Mouse (Mus musculus) adrenal gland, postnatal 25 days (tissue): Measurements from ENCODE around the gene Htr1f. TPM values are rescaled to one million over a fixed set of nuclear protein-coding genes. Genes with fewer than 3 reads are reported as not detected.

ENCODE experiments used
- DNase-seq: peaks from one replicate; pipeline ENCODE4 v3.0.0; 2021; ENCODE audit warnings: mixed read lengths
- total RNA-seq: library from RNA; stranded (reverse); gene quantifications from 2 replicates; pipeline ENCODE4 v1.2.3, GENCODE M21; 2021

The Htr1f gene
- total RNA-seq, 1 experiment from 2014 or later: not detected

DNA sequence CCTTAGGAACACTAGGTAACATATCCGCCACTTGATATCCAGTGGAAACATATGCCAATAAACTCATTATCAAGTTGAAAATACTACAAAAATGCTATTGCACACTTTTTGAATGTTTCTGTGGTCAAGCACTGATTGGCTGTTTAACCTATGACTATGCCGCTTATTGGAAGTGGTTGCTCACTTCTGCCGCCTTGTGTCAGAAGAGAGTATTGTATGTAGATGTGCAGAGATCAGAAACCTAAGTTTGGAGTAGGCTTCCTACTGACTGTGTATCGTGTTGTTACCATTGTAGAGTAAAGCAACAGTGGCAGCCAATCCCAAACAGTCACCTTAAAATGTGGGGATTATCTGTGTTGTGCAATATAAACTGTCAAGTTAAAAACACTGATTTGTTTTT is 144.0 kb downstream of the Htr1f start:
- DNase-seq: no peak

DNA sequence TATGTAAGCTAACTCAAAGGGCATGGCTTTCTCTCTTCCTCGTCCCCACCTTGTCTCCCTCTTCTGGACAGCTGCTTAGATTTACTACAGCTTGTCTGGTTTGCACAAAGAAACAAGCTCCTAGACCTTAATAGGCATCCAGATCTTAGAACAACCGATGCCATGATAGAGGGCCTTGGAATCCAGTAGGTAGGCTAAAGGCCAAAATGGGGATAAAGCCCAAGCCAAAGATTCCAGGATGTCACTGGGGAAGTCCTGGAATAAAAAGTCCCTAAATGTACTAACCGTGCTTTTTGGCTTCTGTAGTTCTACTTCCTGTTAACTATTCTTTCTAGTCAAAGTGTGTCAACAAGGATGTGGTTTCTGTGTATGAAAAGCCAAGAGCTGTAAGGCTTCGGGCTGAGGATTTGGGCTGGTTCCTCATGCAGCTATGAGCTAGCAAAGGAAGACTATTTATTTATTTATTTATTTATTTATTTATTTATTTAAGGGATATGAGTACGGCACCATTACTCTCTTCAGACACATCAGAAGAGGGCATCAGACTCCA is 163.9 kb downstream of the Htr1f start:
- no peak for DNase-seq

DNA sequence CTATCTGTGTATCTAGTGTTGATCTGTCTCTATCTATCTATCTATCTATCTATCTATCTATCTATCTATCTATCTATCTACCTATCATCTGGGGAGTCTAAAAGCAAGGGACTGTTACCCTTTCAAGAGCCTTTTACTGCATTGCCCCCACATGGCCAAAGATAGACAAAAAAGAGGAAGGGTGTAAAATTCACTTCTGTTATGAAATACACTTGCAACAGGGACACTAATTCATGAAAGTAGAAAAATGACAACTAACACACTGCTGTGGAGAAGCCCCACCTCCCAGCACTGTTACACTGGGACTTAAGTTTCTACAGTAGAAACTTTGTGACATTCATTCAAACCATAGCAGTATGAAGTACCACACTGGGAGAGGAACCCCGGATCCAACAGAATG is 170.9 kb downstream of the Htr1f start:
- DNase-seq: no peak

DNA sequence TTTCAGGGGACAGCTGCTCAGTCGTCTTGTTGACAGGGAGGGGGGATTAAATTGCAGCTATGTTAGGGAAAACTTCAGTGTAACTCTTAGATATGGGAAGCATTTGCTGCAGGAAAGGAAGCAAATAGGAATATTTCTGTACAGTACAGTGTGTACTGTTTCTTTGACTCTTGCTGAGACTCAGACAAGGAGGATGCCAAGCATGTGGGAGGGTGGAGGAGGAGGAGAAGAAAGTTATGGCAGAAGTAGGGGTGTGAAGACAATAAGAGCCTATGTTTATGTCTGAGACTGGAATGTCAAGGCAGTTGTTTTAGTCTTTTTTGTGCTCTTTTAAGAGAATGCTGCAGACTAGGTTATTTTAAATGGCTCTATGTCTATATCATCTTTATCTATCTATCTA is 171.6 kb downstream of the Htr1f start:
- DNase-seq: no peak

DNA sequence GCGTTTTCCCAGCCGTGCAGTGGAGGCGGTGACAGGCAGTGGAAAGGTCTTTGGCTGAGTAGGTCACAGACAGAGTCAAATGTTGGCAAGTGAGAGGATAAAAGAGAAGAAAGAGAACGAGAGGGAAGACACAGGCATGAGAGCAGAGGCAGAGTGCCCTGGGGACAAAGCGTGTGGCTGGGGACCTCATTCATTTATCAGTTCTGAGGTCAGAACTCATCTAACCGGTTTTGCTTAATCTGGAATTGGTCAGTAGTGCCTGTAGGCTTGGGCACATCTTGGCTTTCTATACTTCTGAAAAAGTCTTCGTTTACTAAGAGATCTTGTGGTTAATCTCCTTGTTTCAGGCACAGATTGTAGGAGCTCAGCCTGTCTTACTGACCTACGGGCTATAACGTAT is 182.2 kb downstream of the Htr1f start:
- DNase-seq: no peak

DNA sequence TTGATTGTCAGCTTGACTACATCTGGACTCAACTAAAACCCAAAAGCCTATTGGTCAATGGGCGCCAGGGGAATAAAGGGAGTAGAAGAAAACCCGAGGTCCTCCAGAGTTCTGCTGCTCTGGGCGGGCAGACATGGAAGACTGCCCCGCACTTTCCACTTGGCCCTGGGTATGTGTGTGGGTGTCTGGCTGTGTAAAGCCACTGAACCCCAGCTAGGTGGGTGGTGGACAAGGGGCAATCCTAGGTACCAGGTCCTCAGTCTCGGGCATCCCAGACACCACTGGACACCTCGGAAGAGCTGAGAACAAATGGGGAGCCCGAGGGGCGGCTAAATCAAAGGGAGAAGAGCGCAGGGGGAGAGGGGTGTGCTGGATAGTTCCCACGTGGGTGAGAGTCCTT is 196.9 kb downstream of the Htr1f start:
- no peak for DNase-seq

DNA sequence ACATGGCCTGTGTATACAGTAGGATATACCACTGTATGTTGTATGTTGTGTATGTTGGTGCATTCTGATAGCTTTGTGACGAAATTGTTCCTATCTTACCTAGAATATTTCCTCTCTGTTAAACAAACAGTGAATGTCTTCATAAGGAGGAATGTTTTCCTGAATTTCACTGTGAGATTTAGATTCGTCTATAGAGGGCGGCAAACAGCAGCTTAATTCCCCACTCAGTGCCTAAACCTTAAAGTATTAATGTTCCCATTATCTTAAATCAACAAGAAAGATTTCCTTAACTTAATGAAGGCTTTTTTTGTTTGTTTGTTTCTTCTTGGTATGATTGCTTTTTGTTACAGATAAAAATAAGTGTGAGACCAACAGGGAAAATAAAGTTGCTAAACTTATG is 198.5 kb downstream of the Htr1f start:
- DNase-seq: no peak

DNA sequence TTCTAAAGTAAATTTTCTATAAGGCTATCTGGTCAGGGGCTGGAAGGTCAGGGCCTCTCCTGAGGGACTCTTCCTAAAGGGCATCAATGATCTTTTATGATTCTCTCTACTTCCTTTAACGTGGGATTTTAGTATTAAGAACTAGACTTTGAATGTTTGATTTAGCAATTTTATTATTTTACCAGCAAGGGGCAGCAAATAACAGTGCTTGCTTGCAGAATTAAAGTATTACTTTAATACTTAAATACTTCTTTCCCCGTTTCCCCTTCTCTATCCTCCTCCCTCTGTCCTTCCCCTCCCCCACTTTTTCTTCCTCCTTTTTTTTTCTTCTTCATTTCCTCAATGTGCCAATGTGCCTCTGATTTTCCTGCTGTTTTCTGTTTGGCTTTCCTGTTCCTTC is 202.3 kb downstream of the Htr1f start:
- no peak for DNase-seq

DNA sequence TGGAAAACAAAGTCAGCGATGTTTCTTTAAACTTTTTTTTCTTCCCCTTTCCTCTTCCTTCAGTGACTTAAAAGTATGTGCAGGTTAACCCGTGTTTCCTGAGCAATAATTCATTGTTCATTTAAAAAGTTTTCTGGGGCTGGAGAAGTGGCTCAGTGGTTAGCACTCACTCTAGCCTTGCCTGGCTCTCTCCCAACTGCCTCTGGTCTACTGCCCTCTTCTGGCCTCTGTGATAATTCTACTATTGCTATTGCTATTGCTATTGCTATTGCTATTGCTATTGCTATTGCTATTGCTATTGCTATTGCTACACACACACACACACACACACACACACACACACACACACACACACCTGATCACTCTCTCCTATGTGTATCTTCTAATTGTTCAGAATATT is 206.6 kb downstream of the Htr1f start:
- DNase-seq: peak; percentile 23

DNA sequence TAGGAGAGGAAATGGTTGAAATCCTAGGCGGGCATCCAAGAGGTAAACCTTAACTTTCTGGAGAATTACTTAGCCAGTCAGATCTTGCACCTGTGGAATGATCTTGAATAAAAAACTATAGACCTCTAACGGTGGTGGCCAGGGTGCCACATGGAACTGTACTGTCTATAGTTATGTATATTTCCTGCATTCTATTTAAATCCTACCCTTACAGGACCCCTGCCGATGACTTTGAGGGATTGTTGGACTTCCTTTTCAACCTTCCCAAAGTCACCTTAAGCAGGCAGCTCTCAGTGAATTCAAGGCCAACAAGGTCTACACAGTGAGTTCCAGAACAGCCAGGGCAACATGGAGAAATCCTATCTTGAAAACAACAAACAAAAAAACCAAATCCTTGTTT is 216.2 kb downstream of the Htr1f start:
- DNase-seq: no peak

DNA sequence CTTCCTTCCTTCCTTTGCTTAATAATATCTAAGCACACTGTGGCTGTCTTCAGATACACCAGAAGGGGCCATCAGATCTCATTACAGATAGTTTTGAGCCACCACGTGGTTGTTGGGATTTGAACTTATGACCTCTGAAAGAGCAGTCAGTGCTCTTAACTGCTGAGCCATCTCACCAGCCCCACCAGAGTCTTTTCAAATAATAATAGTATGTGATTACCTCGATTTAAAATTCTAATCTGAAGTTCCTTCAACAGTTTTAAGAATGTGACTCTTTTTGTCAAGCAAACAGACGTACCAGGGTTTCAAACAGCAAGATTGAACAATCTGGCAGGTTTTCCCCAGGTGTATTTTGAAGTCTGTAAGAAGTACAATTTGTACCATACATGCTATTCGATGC is 220.1 kb downstream of the Htr1f start:
- no peak for DNase-seq

DNA sequence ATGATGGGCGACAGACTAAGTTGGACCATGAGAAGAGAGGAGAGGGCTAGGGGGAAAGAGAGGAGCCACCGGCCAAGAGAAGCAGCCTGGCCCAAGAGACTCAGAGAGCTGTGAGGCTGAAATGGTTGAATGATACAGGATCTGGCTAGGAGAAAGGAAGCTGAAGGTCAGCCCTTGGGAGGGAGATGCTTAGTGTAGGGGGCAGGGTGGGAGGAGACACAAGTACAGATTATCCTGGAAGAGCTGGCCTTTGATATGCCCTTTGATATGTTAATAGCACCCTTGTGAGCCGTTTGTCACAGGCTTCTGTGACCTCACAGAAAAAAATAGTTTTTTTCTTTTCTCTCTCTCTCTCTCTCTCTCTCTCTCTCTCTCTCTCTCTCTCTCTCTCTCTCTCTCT is 220.5 kb downstream of the Htr1f start:
- peak; percentile 20 for DNase-seq

DNA sequence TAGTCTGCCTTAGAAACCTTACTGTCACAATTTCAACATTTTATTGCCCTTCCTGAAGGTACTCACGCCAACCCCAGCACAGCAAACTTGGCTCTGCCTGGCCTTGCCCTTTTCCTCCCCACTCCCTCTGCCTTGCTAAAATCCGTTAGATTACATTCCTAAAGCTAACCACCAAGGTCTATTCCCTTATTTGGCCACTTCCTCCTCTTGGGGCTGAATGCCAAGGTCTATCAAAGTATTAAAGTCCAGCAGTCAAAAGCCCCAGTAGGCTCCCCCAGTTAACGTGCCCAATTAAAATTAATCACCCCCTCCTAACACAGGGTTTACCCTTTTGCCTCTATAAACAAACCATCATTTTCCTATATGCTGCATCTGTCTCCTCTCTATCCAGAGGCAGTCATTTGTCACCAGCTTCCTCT is 221.2 kb downstream of the Htr1f start:
- peak; percentile 49 for DNase-seq

DNA sequence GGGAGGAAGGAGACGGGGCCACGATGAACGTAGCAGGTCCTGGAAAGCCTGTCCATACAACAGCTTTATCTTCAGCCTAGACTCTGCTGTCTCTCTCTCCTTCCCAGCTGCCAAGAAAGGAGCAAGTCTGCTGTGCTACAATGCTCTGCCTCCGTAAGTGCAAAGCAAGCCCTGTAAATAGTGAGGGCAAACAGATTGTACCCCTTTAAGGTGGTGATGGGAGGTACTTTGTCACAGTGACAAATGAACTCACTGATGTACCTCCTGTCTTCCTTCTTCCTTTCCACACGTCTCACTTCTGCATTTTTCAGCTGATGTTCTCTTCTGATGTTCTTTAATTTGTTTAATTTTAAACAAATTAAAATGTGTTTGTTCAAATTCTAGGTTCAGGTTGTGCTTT is 221.8 kb downstream of the Htr1f start:
- no peak for DNase-seq

DNA sequence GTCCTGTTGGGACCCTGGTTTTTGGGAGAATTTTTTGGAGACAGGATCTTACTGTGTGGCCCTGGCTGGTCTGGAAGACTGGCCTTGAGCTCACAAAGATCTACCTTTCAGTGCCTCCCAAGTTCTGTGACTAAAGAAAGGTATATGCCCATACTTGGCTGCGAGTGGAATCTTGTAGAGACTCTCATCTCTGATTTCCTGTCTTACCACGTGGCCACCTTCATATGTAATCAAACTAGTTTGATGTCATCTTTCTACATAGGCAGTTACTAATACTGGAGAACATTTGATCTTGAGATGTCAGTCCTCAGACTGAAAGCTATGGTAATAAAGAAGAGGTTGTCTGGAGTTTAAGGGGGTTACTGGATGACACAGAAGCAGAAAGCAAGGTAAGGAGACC is 224.2 kb downstream of the Htr1f start:
- no peak for DNase-seq

DNA sequence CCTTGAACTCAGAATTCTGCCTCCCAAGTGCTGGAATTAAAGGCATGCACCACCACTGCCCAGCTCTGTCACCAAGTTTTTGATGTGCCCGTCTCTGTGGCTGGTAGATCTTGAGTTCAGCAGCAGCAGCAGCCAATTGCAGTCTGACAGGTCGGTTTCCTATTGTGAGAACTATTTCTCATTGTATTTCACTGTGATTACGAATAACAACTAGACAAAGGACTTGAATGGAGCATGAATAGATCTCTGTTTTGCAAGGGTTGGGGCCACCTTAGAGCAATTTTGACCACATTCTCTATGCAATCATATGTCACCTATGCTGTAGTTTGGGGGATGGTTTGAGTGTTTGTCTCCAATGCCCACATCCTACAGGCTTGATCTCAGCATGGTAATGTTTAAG is 224.7 kb downstream of the Htr1f start:
- no peak for DNase-seq

DNA sequence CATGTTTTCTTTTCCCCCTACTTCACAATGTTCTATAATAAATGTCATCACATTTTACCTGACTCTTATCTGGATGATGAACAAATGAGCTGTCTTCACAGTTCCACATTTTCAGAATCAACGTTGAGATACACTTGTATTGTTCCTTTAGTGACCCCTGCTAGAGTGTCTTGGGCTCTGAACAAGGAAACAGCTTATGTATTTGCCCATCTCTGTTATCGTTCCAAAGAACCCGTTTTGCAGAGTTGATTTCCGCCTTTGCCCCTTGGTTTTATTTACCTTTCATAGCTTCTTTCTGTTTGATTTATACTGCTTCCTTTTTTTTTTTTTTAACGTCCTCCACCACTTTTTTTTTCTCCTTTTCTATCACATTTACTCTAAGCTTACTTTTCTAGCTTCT is 225.9 kb downstream of the Htr1f start:
- no peak for DNase-seq

DNA sequence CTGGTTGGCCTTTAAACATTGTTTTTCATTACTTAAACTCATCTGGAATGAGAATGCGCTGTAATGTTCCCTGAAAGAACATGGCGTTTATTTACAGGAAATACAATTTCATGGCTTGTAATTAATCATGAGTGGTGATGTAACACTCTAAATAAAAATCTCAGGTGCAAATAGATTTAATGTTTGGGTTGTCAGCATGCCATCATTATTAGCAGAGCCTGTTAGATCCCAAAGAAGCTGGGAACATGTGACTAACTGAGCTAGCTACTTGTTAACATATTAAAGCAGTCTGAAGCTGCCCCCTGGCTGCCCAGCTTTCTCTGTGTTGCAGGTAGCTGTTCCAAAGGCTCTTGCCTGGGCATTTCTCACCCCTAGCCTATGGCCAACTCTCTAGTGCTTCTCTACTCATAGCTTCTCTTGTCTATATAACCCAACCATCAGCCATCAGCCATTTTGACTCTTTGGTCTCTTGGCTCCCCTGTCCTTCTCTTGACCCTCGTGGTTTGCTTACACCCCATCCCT is 227.0 kb downstream of the Htr1f start:
- no peak for DNase-seq

DNA sequence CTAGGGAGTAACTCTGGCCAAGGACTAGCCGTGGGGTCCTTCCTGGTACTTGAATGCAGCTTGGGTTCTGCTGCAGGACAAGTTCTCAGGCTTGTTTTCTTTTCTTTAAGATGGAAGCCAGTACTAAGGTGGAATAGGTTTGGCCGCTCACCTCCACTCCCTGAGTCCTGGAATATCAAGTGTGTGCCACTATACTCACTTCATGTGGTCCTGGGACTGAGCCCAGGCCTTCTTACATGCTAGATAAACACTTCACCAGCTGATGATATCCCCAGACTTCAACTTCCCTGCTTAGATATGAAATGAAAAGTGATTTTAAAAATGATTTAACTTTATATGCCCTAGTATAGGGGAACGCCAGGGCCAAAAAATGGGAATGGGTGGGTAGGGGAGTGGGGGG is 228.3 kb downstream of the Htr1f start:
- no peak for DNase-seq

DNA sequence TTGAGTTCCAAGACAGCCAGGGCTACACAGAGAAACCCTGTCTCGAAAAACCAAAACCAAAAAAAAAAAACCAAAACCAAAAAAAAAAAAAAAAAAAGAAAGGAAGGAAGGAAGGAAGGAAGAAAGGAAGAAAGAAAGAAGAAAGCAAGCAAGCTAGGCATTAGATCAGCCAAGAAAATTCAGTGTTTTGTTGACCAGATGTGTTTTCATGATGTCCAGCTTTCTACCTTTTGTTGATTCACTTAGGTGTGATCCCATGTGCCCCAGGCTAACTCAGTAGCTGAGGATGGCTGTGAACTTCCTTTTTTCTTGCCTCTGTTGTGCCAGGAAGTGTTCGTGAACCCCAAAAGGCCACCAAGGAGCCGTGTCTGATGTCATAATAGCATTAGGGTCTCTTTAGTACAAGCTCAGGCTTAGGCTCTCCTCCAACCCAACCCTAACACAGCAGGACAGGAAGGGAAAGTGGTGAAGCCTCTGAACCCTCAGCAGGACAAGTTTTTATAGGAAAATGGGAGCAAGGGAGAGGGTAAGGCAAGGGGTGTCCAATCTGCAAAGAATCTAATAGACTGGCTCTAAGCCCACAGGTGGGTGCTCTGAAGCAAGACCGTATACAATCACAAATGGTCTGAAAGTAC is 228.9 kb downstream of the Htr1f start:
- DNase-seq: no peak

DNA sequence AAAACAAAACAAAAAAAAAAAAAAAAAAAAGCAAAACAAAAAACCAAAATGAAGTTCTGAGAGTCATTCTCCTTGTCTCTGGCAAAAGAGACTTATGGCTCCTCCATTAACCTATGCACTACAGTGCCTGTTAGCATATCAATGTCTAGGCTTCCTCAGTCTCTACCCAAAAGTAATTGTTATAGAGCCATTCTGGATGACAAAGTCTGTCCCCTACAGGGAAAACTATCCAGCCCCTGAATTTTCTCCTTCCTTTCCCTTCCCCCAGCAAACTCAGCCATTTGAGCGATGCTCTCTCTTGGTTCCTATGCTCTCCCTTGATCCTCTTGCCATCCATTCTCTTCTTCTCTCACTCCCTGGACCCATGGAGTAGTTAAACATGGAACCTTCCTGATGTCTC is 229.8 kb downstream of the Htr1f start:
- no peak for DNase-seq

DNA sequence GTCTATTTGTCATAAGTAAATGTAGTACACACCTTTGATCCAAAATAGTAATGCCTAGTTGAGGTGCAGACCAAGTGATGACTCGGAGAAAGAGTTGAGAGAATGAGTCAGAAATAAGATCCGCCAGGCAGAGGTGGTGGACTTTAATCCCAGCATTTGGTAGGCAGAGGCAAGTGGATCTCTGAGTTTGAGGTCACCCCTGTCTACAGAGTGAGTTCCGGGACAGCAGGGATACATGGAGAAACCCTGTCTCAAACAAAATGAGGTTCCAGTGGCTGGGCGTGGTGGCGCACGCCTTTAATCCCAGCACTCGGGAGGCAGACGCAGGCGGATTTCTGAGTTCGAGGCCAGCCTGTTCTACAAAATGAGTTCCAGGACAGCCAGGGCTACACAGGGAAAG is 230.3 kb downstream of the Htr1f start:
- DNase-seq: no peak
